Mouse (Mus musculus) embryo, embryonic 10.5 days (tissue): ENCODE data around the gene Kcnip1.

Experiments
- DNase-seq: peaks from one replicate; pipeline ENCODE4 v3.0.0-alpha.2; 2015; ENCODE audit warnings: low spot score

Kcnip1 gene

DNA sequence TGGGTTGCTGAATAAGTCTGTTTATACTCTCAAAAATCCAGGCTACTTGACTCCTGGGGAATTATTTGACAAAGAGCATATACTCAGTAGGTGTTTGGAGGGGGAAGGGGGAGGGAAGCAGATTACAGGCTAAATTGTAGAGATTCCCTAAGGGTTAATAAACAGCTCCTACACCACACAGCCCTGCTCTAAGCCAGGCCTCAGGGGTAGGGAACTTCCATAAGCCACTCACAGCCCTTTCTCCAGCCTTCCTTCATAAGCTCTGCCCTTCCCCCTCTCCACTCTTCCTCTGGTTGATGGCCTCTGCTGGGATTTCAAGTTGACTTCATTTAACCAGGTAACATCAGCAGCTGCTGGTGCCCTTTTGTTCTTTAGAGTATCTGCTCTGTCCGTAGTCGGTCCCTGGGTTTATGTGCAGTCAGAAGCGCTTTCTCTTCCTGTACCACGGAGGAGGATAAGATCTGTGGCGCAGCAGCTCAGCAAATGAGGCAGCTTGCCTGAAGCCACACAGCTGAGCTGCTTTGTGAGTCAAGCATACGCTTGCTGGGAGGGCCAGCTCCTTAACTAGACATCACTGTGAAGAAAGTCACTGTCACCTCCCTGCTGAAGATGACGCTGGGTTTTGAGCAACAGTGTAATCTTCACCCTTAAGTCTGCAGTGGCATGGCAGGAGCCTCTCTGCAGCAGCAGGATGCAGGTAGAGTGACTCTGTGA is 54.2 kb downstream of the Kcnip1 start:
- DNase-seq: no peak

DNA sequence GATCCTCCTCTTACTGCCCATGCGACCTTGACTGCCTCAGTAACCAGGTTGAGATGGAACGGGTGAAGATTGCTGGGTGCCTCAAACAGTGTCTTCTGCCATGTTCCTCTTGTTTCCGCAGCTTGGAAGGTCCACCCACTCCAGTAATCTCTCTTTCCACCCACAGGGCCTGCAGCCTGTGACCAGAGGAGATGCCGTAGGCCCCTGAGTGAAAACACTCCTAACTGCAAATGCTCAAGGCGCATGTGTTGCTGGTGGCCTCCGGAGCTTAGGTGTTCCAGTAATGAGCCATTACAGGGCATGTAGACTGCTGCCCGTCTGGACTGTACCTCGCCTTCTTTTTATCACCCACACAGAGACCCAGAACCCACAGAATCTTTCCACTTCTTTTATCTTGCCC is 55.3 kb downstream of the Kcnip1 start:
- DNase-seq: no peak

DNA sequence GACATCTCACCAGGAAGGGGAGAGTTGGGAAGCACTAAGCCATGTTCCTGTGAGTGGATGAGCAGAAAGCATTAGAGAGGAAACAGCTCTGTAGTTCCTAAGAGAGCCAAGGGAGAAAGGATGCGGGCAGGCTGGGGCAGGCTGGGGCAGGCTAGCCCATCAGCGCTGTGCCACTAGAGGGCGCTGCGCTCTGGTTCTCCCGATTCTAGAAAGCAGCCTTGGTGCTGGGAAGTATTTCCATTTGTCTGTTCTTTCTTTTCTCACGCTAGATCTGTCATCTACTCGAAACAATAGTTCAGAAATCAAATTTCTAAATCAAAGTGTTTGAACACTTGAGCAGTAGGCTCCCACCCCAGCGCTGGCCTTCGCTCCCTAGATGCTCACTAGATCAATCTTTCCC is 58.7 kb downstream of the Kcnip1 start:
- no peak for DNase-seq

DNA sequence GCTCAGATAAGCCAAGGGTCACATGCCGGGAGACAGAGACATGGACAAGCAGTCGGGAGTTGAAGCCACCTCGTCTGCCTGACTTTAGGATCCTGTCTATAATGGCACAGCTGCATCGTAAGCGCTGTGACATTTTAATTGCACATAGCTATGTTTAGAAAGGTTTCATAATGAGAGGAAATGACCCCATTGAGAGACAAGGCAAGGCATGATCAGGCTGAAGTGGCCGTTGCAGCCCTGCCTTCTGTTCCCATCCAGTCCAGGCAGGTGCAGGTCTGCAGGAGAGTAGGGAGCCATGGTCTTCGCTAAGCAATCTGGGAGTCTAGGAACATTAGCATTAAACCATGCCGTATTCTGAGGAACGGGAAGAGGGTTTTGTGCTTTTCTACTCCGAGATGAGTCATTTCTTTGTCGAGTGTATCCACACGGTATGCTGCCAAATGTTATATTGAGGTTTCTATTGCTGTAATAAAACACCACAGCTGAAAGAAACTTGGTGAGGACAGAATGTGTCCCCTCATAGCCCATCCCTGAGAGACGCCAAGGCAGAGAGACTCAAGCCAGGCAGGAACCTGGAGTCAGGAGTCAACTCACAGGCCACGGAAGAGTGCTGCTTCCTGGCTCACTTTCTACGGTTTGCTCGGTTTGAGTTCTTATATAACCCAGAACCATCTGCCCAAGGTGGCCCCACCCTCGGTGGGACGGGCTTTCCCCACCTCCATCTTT is 60.4 kb downstream of the Kcnip1 start:
- no peak for DNase-seq

DNA sequence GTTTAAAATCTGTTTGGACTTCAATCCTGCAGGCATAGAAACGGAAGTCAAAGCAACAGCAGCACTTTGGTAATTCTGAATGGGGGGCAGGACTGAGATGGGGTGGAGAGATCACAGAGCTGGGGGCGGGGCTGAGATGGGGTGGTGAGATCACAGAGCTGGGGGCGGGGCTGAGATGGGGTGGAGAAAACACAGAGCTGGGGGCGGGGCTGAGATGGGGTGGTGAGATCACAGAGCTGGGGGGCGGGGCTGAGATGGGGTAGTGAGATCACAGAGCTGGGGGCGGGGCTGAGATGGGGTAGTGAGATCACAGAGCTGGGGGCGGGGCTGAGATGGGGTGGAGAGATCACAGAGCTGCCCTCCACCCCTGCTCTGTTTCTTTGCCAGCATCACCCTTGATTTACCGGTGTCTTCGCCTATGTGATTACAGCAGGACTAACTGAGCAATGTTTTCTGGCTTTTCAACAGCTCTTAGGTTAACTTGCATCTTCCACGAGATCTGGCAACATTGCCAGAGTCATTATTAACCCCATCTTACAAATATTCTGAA is 61.0 kb downstream of the Kcnip1 start:
- peak; percentile 79 for DNase-seq

DNA sequence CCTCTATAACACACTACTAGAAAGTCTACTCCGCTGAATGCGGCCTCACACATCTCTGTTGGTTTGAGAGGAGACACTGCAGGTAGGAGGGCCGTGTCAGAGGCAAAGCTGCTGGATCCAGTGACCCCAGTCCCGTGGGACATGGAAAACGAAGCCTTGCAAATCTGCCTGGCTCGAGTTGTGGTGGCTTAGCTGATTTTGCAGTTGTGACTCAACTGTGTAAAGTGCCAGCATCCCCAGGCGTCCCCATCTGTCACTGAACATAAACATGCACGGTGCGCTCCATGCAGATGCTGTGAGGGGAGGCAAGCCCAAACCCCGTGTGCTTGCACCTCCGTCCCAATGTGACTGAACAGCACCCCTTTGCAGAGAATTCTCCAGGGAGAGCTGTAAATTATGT is 63.5 kb downstream of the Kcnip1 start:
- no peak for DNase-seq

DNA sequence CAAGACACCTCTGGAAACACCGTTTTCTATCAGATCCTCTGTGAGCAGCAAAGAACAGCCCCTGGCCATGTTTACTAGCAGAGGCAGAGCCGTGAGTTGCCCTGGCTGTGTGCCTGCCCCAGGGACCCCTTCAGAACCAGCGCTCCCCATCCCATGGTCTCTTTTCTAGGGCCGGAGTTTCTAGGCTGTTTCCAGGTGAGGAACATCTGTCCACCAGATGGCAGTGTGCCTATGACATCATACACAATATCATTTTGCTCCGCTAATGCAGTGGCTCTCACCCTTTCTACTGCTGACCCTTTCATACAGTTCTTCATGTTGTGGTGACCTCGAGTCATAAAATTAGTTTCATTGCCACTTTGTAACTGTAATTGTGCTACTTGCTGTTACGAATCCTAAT is 64.3 kb downstream of the Kcnip1 start:
- DNase-seq: peak; percentile 80

DNA sequence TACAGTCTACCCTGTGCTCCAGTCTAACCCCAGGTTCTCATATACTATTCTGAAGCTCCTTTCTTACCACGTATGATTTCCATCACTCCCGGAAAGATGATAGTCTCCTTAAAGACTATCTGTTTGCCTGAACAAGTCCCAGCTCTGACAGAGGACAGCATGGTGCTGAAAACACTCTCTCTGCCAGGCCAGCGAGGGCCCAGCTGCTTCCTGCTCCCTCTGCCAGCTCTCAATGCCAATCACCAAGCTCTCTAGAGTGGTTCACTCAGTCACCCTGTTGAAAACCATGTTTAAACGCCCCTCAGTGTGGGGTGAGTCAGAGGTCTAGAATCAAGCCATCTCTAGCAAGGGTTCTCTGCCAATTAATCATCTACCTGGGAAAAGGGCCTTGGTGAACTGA is 65.1 kb downstream of the Kcnip1 start:
- no peak for DNase-seq

DNA sequence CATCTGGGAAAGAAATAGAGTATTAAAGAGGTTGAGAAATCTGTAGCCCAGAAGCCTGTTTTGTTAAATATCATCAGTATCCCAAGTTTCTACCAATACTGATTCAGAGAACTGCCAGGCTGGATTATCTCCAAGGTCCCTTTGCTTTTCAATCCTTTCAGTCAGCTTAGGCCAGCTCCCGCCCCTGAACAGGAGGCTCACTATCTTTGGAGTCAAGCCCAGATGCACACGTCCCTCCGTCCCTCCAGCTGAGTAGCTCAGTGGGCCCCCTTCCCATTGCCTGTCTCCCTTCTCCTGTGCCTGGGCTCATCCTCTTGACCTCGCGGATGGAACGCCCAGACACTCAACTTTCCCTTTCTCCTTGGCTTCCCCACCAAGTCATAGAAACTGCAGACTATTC is 65.6 kb downstream of the Kcnip1 start:
- DNase-seq: no peak

DNA sequence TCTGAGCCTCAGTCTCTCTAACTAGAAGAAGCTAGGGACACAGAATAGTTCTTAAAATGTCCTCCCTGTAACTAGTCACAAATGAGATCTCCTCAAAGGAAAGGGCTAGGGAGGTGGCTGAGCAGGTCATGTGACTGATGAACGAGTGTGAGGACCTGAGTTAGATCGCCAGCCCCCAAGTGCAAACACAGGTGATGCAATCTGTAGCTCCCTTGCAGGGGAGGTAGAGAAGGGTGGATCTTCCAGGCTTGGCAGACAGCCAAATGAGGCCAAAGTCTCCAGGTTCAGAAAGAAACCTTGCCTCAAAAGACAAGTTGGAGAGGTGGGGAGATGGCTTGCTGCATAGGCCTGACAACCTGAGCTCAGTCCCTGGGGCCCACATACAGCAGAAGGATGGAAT is 66.4 kb downstream of the Kcnip1 start:
- no peak for DNase-seq

DNA sequence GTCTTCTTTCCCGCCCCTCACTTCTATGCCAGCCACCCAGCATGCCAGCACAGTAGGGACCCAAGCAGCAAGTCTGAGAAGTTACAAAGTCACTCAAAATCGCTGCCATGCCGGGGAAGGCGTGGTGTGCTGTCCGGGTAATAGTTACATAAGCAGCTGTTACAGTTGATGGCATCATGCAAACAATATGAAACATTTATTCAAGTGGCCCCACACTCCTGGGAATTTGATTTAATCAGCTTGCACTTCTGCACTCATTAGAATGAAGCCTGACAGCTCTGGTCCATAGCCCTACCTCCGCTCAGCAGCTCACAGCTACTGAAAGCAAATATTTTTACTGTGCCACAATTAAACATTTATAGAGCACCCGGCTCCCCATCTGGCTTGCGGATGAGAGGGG is 67.2 kb downstream of the Kcnip1 start:
- no peak for DNase-seq

DNA sequence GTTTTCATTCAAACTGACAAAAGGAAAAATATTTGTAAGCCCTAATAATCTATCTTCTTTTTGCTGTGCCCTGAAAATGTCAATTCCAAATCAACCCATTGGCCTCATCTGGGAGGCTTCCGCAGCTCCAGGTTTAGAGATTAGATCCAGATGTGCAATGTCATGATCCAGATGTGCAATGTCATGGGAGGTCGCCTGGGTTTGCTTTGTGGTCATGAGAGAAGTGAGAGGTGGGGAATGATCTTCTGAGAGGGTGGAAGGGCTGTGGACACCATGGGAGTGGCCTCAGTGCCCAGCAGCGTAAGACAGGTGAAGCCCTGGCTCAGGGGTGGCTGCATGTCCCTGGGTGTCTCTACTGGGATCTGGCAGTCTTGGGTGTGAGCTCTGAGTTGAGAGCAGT is 69.9 kb downstream of the Kcnip1 start:
- DNase-seq: peak; percentile 53

DNA sequence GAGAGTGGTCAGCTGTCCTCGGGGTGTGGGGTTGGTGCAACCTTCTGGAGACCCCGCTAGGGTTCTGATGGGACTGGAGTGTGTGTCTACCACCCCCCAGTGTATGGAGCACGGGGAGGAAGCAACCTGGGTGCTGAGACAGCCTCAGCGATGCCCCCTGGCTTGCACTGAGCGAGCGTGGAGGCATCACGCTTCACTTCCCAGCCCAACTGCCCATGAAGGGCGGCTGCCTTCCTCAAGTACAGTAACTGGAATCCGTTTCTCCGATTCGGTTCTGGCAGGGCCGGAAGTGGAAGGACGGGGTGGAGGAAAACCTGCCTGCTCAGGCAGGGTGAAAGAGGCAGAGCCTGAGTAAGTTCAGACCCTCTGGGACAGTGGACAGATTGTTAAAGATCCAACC is 71.5 kb downstream of the Kcnip1 start:
- no peak for DNase-seq

DNA sequence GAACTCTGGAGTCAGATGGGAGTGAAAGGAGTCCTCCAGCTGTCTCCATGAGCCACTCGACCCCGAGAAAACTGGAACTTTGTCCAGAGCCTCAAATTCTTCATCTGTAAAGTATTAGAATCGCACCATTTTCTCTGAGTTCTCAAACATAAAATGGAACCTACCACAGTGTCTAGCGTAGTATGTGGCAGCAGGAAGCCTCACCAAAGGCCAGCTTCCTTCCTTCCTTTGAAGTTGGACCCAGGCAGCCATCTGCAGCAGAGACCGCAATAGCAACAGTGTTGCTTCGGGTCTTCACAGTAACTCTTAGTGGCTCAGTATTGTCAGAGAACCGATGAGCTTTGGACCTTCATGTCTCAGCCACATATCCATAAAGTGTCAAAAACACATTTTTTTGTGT is 73.1 kb downstream of the Kcnip1 start:
- DNase-seq: no peak

DNA sequence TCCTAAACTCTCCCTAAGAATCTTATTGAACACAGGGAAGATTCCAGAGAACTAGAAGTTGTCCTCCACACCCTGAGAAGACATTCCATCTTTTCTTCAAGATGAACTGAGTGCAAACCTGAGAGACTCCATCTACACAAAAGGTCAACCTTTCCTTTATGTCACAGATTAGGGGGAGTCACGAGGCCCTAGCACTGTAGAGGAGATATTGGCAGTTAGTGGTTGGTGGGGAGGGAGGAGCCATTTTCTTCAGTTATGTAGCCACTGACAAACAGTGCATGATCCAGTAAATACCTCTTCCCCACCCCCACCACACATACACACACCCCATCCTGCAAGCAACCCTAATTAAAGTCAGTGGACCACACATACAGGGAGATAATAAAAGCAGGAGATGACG is 74.5 kb downstream of the Kcnip1 start:
- DNase-seq: no peak

DNA sequence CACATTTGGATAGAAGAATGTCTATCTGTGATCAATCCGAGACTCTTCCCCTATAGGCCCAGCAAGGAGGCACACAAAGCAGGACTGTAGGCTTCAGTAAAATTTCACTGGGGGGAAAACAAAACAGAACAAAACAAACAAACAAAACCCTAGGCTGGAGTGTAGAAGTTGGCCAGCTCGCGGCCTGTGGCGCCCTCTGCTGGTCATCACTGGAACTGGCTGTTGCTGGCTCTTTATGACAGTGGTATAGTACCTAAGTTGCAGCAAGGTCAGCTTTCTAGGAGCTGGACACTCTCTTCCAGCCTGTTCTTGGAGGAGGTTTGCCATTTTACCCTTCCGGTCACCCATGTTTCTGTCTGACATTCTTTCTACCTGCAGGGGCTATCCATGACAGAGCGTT is 75.4 kb downstream of the Kcnip1 start:
- DNase-seq: peak; percentile 77

DNA sequence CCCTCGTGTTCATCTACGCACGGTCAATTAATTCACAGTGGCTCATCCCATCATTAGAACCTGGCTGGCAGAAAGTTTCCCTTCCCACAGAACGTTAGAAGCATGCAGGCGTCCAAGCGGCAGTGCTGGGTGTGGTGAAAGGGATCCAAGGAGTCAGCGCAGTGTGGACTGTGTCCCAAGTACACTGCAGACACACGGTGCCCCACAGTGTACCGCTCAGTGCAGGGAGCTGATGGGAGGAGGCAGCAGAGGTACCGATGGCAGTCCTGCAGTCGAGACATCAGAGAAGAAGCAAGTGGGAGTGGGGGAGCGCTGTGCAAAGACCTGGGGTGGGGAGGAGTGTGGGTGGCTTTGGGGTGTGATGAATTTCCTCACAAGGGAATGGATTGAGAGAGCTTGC is 78.7 kb downstream of the Kcnip1 start:
- no peak for DNase-seq

DNA sequence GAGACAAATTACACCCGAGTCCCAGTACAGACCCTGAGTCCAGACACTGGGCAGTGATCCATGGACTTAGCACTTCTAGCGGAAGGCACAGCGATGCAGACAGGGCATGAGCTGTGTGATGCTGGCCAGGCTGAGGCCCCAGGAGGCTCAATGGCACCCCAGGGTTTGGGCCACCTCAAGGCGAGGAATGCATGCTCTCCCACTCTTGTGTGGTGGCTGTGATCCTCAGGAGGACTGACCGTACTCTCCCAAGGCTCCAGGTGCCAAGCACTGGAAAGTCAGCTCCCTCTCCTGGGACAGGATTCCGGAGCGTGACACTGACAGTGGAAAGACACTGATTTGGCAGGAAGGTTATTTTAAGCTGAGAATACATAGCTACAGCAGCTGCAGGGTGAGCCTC is 79.9 kb downstream of the Kcnip1 start:
- no peak for DNase-seq

DNA sequence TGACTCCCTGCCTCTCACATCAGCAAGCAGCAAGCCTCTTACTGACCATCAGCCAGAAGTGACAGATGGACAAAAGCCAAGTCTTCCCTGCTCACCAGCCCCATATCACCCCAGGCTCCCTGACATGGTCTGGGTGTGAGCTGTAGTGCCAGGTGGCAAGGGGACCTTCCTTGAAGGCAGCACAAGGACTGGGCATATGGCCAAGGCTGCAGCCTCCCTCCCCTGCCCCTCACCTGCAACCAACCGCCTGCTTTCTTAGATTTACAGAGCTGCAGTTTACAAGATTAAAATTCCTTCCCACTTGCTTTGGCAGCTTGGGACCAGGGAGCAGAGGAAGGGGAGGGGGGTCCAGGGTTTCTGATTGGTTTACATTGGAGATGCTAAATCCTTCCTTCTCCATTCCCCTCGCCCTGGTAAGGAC is 80.8 kb downstream of the Kcnip1 start:
- no peak for DNase-seq

DNA sequence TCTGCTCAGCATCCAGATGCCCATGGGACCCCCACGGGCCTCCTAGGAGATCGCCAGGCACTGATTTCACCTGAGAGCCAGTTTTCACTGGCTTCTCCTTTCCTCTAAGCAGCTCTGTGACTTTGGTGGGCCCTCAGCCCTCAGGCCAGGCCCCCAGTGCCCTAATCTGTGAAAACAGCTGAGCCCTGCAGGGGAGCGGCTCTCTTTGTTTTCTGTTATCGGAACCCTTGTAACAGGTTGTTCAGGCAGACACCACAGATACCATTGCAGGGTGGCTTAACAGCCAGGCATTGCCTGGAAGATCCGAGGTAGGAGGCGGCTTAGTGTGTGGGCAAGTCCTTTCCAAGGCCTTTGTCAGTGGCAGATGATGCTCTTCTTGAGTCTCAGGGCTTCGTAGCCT is 82.0 kb downstream of the Kcnip1 start:
- DNase-seq: no peak

DNA sequence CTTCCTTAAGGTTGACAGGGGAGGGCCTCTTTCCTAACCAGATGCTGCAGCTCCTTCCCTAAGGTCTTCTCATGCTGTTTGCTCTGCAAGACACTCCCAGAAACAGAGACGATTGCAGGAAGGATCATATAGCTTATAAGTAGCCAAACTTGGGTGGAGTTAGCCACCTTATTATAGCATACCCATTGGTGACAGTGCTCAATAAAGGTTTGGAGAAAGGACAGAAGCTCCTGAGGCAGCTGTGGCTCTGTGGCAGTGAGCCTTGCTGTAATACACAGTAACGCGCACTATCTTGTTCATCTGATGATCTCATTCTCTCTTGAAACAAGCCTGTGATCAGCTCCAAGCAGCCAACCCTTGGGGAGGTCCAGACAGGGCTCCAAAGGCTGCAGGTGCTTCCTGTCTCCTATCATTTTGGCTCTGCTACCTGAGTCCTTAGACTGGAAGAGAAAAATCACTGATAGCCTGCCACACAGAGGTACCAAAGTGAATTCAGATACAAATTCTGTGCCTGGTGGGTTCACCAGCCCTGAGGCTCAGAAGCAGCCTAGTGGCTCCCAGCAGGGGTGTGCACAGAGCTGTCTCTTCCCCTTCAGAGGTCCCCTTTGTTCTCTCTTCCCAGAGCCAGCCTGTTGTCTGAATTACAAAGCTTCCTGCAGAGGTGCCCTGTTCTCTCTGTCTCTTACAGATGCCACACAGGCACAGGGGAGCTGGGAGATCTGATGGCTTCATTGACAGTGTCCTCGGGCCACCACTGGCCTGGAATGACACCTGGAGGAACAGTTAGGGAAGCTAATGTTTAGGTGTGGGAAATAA is 84.4 kb downstream of the Kcnip1 start:
- DNase-seq: no peak

DNA sequence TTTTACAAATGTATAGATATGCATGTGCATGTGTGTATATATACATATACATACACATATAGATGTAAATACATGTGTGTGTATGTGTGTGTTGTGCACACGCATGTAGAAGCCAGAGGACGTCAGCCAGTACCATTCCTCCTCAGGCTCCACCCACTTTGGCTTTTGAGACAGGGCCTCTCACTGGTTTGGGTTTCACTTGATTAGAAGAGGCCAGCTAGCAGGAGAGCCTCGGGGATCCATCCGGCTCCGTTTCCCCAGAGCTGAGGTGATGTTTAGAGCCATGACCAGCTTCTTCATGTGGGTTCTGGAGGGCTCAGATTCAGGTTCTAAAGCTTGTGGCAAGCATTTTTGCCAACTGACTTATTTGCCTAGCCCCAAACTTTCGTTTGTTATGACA is 89.5 kb downstream of the Kcnip1 start:
- no peak for DNase-seq

DNA sequence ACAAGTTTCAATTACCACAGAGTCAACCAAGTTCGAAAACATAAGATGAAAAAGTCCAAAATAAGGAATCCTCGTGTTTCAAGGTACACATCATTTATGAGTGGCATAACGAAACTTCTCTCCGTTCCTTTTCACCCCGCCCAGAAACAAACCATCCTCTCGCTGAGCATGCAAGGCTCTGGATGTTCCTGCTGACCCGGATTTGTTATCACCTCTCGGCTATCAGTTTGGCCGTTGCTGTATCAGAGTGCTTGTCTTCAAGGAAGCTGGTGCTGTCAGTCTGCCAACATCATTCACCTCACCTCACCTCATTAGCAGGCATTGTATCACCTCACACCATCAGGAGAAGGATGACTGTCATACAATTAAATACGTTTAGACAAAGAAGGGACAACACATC is 90.6 kb downstream of the Kcnip1 start:
- DNase-seq: no peak
